Mouse (Mus musculus) myocyte (in vitro differentiated cells): Measurements from ENCODE around the gene Mbnl1. TPM values are rescaled to one million over a fixed set of nuclear protein-coding genes. Genes with fewer than 3 reads are reported as not detected.
A peak's percentile ranks its signal among the peaks of the same experiment; 100 is the strongest.

Source experiments
- H3K27me3 ChIP-seq: one replicate; pipeline ENCODE4 v1.6.1; 2011; ENCODE audit not compliant: control insufficient read depth, insufficient read depth, insufficient read length
- H3K36me3 ChIP-seq: one replicate; pipeline ENCODE4 v1.6.1; 2011; ENCODE audit not compliant: control insufficient read depth, insufficient read depth
- H3K4me2 ChIP-seq: one replicate; pipeline ENCODE4 v1.6.1; 2011; ENCODE audit warnings: low read depth, control low read depth
- H3K4me3 ChIP-seq: one replicate; pipeline ENCODE4 v1.5.1; 2011; ENCODE audit warnings: mild to moderate bottlenecking, control low read depth, moderate library complexity
- H3K79me2 ChIP-seq: one replicate; pipeline ENCODE4 v1.6.1; 2011; ENCODE audit not compliant: control insufficient read depth, insufficient read depth
- H3ac ChIP-seq: one replicate; pipeline ENCODE4 v1.6.1; 2011; ENCODE audit not compliant: control insufficient read depth, insufficient read length
- CEBPB ChIP-seq: IDR thresholded peaks from 2 replicates; pipeline ENCODE4 v1.6.1; 2011; ENCODE audit warnings: mild to moderate bottlenecking, moderate library complexity; ENCODE audit not compliant: poor library complexity, insufficient read depth, severe bottlenecking
- E2F4 ChIP-seq: IDR thresholded peaks from one replicate; pipeline ENCODE4 v1.6.1; 2011; ENCODE audit warnings: mild to moderate bottlenecking, control low read depth, moderate library complexity; ENCODE audit not compliant: insufficient read depth
- MAX ChIP-seq: IDR thresholded peaks from one replicate; pipeline ENCODE4 v1.6.1; 2011; ENCODE audit warnings: low read depth, mild to moderate bottlenecking, control low read depth
- MYOD1 ChIP-seq, 3 experiments: IDR thresholded peaks; one replicate each; pipeline ENCODE4 v1.6.1; 2011; ENCODE audit warnings: control low read depth in 2 of 3, low read depth in 2 of 3, mild to moderate bottlenecking in 2 of 3, moderate library complexity in 1 of 3; ENCODE audit not compliant: insufficient read length in 2 of 3, control insufficient read depth in 1 of 3
- MYOG ChIP-seq, 3 experiments: IDR thresholded peaks; one replicate each; pipeline ENCODE4 v1.6.1; 2011; ENCODE audit warnings: control low read depth in 2 of 3, low read depth in 2 of 3, mild to moderate bottlenecking in 2 of 3; ENCODE audit not compliant: insufficient read length in 2 of 3, control insufficient read depth in 1 of 3, insufficient read depth in 1 of 3
- POLR2A ChIP-seq: IDR thresholded peaks from one replicate; pipeline ENCODE4 v1.6.1; 2011; ENCODE audit warnings: low read depth, mild to moderate bottlenecking, control low read depth, moderate library complexity; ENCODE audit not compliant: insufficient read length
- POLR2AphosphoS2 ChIP-seq: IDR thresholded peaks from one replicate; pipeline ENCODE4 v1.6.1; 2011; ENCODE audit warnings: low read depth, control low read depth; ENCODE audit not compliant: insufficient read length
- REST ChIP-seq: IDR thresholded peaks from one replicate; pipeline ENCODE4 v1.6.1; 2011; ENCODE audit warnings: mild to moderate bottlenecking, control low read depth, moderate library complexity; ENCODE audit not compliant: insufficient read depth, insufficient read length
- SRF ChIP-seq: IDR thresholded peaks from one replicate; pipeline ENCODE4 v1.6.1; 2011; ENCODE audit warnings: low read depth; ENCODE audit not compliant: control insufficient read depth, insufficient read length
- TCF12 ChIP-seq: IDR thresholded peaks from one replicate; pipeline ENCODE4 v1.6.1; 2011; ENCODE audit warnings: mild to moderate bottlenecking, control low read depth; ENCODE audit not compliant: poor library complexity, insufficient read depth, severe bottlenecking
- TCF3 ChIP-seq: IDR thresholded peaks from one replicate; pipeline ENCODE4 v1.6.1; 2011; ENCODE audit warnings: low read depth, control low read depth; ENCODE audit not compliant: insufficient read length
- USF1 ChIP-seq: IDR thresholded peaks from one replicate; pipeline ENCODE4 v1.6.1; 2011; ENCODE audit warnings: low read depth, mild to moderate bottlenecking, control low read depth, moderate library complexity
- polyA plus RNA-seq: library from polyadenylated mRNA; unstranded; fragments of >200 nt; fragmentation: generic; extraction: Trizol; gene quantifications from one replicate; pipeline ENCODE4 v1.2.1, GENCODE M21; 2012; ENCODE audit warnings: missing spikeins

Mbnl1 gene
- polyA plus RNA-seq, 1 experiment: 24.7 TPM

GRCm38 (mm10) chr3:60576366-60577046, 103.9 kb downstream of the Mbnl1 start:
- peaks cover 99% of the 10 kb centered on the region for H3K79me2 ChIP-seq
- H3ac ChIP-seq: no peak overlapping the region
- peak overlapping the region; percentile 27 for H3K4me2 ChIP-seq
- TF ChIP-seq MYOG (IDR thresholded peaks at IDR 0.05; ENCODE audit: control insufficient read depth in 1 of 3, insufficient read depth in 1 of 3, insufficient read length in 2 of 3, low read depth in 2 of 3) (no peak), E2F4 (no peak), REST (no peak), TCF3 (no peak), MAX (no peak), CEBPB (no peak), POLR2AphosphoS2 (no peak), USF1 (no peak), SRF (no peak)
- no peaks in the 10 kb centered on the region for H3K36me3 ChIP-seq
- no peaks in the 10 kb centered on the region for H3K27me3 ChIP-seq
- H3K4me3 ChIP-seq: no peak overlapping the region

DNA sequence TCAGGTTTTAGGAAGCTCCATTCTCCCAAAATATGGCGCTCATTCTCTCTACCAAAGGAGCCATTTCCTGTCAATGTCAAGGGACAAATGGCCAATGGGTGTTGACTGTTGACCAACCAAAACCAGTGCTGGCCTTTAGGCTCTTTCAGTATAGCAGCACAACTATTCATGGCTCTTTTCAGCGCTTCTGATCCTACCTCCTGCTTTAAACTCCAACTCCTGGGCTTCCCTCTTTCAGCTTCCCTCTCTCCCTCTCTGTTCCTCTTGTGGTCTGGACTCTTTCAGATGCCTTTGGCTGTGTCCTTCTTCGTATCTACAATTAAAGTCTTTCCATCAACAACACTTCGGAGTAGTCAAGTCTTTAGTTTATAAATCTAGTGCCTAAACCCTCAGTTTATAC, 107.2 kb downstream of the Mbnl1 start:
- H3K36me3 ChIP-seq: no peaks in the 10 kb centered on the region
- H3K79me2 ChIP-seq: peaks cover 97% of the 10 kb centered on the region
- no peak overlapping the region for H3K4me3 ChIP-seq
- no peaks in the 10 kb centered on the region for H3K27me3 ChIP-seq
- no peak overlapping the region for H3ac ChIP-seq
- no peak overlapping the region for H3K4me2 ChIP-seq
- no peak for TF ChIP-seq POLR2AphosphoS2
- no peak for TF ChIP-seq REST
- no peak for TF ChIP-seq MAX
- TF ChIP-seq E2F4: no peak
- TF ChIP-seq MYOG (IDR thresholded peaks at IDR 0.05; ENCODE audit: control insufficient read depth in 1 of 3, insufficient read depth in 1 of 3, insufficient read length in 2 of 3, low read depth in 2 of 3): no peak
- no peak for TF ChIP-seq MYOD1 (IDR thresholded peaks at IDR 0.05; ENCODE audit: control insufficient read depth in 1 of 3, insufficient read length in 2 of 3, low read depth in 2 of 3)
- no peak for TF ChIP-seq CEBPB

DNA sequence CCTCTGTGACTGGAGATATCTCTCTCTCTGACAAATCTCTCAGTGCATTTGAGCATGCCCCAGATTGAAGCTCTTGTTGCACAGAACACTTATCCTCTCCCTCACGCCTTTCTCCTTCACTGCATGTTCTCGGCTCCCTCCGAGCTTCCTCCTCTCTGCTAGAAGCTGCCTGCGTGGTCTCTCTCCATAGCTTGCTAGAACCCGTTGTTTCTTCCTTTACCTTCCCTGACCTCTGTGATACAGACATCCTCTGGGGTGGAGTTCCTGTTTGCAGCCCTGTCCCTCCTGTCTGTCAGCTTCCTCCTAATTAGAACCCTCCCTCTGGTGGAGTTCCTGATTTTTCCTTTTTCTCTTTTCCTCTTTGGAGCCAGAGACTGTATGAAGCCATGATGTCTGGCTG, 108.1 kb downstream of the Mbnl1 start:
- Histone ChIP-seq H3K4me2 (no peak overlapping the region), H3K4me3 (no peak overlapping the region), H3K27me3 (no peaks in the 10 kb centered on the region), H3K36me3 (no peaks in the 10 kb centered on the region), H3K79me2 (peaks cover 97% of the 10 kb centered on the region), H3ac (no peak overlapping the region)
- TF ChIP-seq REST: no peak
- no peak for TF ChIP-seq POLR2AphosphoS2
- no peak for TF ChIP-seq MYOG (IDR thresholded peaks at IDR 0.05; ENCODE audit: control insufficient read depth in 1 of 3, insufficient read depth in 1 of 3, insufficient read length in 2 of 3, low read depth in 2 of 3)
- TF ChIP-seq TCF12: no peak
- TF ChIP-seq MAX: no peak
- TF ChIP-seq SRF: no peak
- no peak for TF ChIP-seq USF1
- no peak for TF ChIP-seq E2F4
- TF ChIP-seq CEBPB: no peak
- TF ChIP-seq MYOD1 (IDR thresholded peaks at IDR 0.05; ENCODE audit: control insufficient read depth in 1 of 3, insufficient read length in 2 of 3, low read depth in 2 of 3): no peak
- no peak for TF ChIP-seq TCF3
- TF ChIP-seq POLR2A: no peak

DNA sequence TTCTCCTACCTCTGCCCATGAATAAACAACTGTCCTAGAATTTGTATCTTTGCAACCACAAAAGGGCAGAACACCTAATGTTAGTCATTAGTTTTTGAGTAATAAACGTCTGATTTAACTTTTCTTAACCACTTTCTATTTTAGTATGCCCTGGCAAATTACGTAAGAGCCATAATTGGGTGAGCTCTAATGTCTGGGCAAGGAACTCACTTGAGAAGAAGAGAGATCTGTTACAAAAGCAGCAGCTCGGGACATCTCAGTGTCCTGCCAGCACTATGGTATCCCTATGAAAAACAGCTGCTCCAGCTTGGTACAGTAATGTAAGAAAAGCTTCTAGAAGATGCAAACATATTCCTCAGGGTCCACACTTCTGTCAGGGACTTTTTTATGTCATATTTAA, 109.5 kb downstream of the Mbnl1 start:
- H3ac ChIP-seq: no peak overlapping the region
- H3K79me2 ChIP-seq: peaks cover 97% of the 10 kb centered on the region
- TF ChIP-seq TCF12: no peak
- TF ChIP-seq CEBPB: peak; percentile 65; the same call in 1 of the 2 replicates
- H3K4me3 ChIP-seq: no peak overlapping the region
- H3K4me2 ChIP-seq: peak overlapping the region; percentile 48
- H3K36me3 ChIP-seq: no peaks in the 10 kb centered on the region
- no peaks in the 10 kb centered on the region for H3K27me3 ChIP-seq

DNA sequence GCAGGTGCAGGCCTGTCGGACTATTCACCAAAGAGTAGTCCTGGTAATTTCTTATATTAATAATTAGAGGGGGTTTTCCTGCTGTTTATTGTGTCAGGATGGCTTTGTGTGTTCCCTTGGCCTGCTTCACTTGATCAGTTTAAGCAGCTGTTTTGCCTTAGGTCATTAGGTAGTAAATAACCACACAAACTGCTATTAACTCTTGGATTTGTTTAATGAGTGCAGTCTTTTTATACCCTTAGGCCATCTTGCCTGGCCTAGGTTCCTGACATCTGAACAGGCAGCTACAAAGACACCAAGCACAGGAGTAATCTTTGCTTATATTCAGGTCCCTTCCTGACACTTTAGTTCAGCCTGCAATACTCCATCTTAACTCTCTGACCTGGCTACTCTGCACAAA, 110.0 kb downstream of the Mbnl1 start:
- peak overlapping the region; percentile 48 for H3K4me2 ChIP-seq
- no peaks in the 10 kb centered on the region for H3K36me3 ChIP-seq
- H3ac ChIP-seq: no peak overlapping the region
- TF ChIP-seq MYOD1 (IDR thresholded peaks at IDR 0.05; ENCODE audit: control insufficient read depth in 1 of 3, insufficient read length in 2 of 3, low read depth in 2 of 3): peak in 1 of 3 experiments; percentile 7
- no peak for TF ChIP-seq CEBPB
- no peak overlapping the region for H3K4me3 ChIP-seq
- no peaks in the 10 kb centered on the region for H3K27me3 ChIP-seq
- peaks cover 97% of the 10 kb centered on the region for H3K79me2 ChIP-seq
